Mouse (Mus musculus) heart, adult 18-20 months (tissue): Measurements from ENCODE around the gene Bco2. TPM values are rescaled to one million over a fixed set of nuclear protein-coding genes. Genes with fewer than 3 reads are reported as not detected.

Source experiments
- DNase-seq, 2 experiments: peaks; one replicate each; pipeline ENCODE4 v3.0.0; 2021 to 2022; ENCODE audit warnings: mixed read lengths in 1 of 2
- long read RNA-seq, 2 experiments: library from polyadenylated mRNA; stranded (forward); transcript quantifications; one replicate each; pipeline ENCODE4 v2.0.0; 2021
- total RNA-seq, 2 experiments: library from RNA; stranded (reverse); gene quantifications; 2 replicates each; pipeline ENCODE4 v1.2.3; 2021

The Bco2 gene
- total RNA-seq, result under 1 TPM; 0.52 to 0.64 TPM
- long read RNA-seq, experiment 1, result 0 reads
- long read RNA-seq, experiment 2, result 0 reads

GRCm38 (mm10) chr9:50555094-50555446 is at the start of gene Bco2:
Gene Bco2 (minus strand): TSS chr9:50555181.
- no peak for DNase-seq

GRCm38 (mm10) chr9:50604338-50604737 is 49.4 kb upstream of the Bco2 start:
- no peak for DNase-seq

GRCm38 (mm10) chr9:50603998-50604324 is 49.0 kb upstream of the Bco2 start:
- DNase-seq, result no peak

GRCm38 (mm10) chr9:50603189-50603997 is 48.4 kb upstream of the Bco2 start, which contains the start of the genes Sdhd and Timm8b:
Gene Sdhd (minus strand): TSS chr9:50603812.
Gene Timm8b (plus strand): TSS chr9:50603910.
- DNase-seq, result peak; percentile 95 to 96

- DNase-seq, result no peak
Observed at GRCm38 (mm10) chr9:50602055-50602845, 47.3 kb upstream of the Bco2 start.

- peak in 1 of 2 experiments; percentile 43 for DNase-seq
Observed at GRCm38 (mm10) chr9:50601536-50601935, 46.6 kb upstream of the Bco2 start.

GRCm38 (mm10) chr9:50596973-50597372 is 42.0 kb upstream of the Bco2 start:
- DNase-seq, result no peak

GRCm38 (mm10) chr9:50594794-50595417 is 39.9 kb upstream of the Bco2 start:
- no peak for DNase-seq

- DNase-seq, result no peak
Observed at GRCm38 (mm10) chr9:50593544-50593943, 38.6 kb upstream of the Bco2 start.

- no peak for DNase-seq
Observed at GRCm38 (mm10) chr9:50592955-50593354, 38.0 kb upstream of the Bco2 start.

GRCm38 (mm10) chr9:50590856-50591518 is 36.0 kb upstream of the Bco2 start:
- DNase-seq, result peak in 1 of 2 experiments; percentile 26

GRCm38 (mm10) chr9:50586955-50587354 is 32.0 kb upstream of the Bco2 start:
- no peak for DNase-seq

GRCm38 (mm10) chr9:50585145-50585818 is 30.3 kb upstream of the Bco2 start:
- no peak for DNase-seq

- DNase-seq, result no peak
Observed at GRCm38 (mm10) chr9:50580370-50580769, 25.4 kb upstream of the Bco2 start.

GRCm38 (mm10) chr9:50569599-50570525 is 14.9 kb upstream of the Bco2 start:
- no peak for DNase-seq

GRCm38 (mm10) chr9:50567881-50568280 is 12.9 kb upstream of the Bco2 start:
- DNase-seq, result no peak

- DNase-seq, result no peak
Observed at GRCm38 (mm10) chr9:50567372-50567771, 12.4 kb upstream of the Bco2 start.

- no peak for DNase-seq
Observed at GRCm38 (mm10) chr9:50565940-50566339, 11.0 kb upstream of the Bco2 start.

- DNase-seq, result peak; percentile 20 to 53
Observed at GRCm38 (mm10) chr9:50565173-50565572, 10.2 kb upstream of the Bco2 start.

GRCm38 (mm10) chr9:50561918-50562360 is 7.0 kb upstream of the Bco2 start:
- DNase-seq, result no peak
